Mouse (Mus musculus) heart, postnatal 14 days (tissue): ENCODE data around the gene Gm3500. TPM values are rescaled to one million over a fixed set of nuclear protein-coding genes. Genes with fewer than 3 reads are reported as not detected.
"Not testable (repeated sequence)": the region's sequence is repeated elsewhere in the genome, so short reads cannot be mapped to it uniquely, and the experiment has no call there.

ENCODE experiments used
- DNase-seq, 2 experiments: peaks; one replicate each; pipeline ENCODE4 v3.0.0; 2021 to 2022
- intact Hi-C: fragments of 180-260 bp; cut with DNase I; formaldehyde crosslinking; loops from one replicate; pipeline ENCODE4 v1.15.1; 2025
- long read RNA-seq, 2 experiments: library from polyadenylated mRNA; stranded (forward); transcript quantifications; one replicate each; pipeline ENCODE4 v2.0.0; 2021
- total RNA-seq, 2 experiments: library from RNA; stranded (reverse); gene quantifications; 2 replicates each; pipeline ENCODE4 v1.2.3; 2021

Gm3500 gene
- total RNA-seq, result not detected
- long read RNA-seq, experiment 1, result 0 reads
- long read RNA-seq, experiment 2, result 0 reads

DNA sequence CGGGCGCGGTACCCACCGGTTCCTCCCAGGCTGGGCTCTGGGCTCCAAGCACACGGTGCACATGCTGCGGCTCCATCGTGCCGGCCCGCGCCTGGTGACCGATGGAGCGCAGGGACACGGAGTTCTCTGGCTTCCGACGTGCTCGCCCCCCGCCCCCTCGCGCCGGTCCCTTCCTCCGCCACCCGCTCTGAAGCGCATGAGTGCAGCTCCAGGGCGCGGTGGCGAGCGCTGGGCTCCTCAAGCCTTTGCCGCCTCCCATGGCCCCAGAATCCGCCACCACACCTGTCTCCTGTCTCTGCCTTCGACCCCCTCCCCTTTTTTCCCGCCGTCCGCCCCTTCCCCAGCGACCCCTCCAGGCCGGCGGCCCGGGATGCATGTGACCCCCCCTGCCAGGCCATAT is at the start of gene Gm3500:
Gm3500 (minus strand) TSS at position 101 of the 400 bp plus-strand sequence.
- intact Hi-C loops, DNase-seq: not testable (repeated sequence)

GRCm38 (mm10) chr14:5334828-5335227 is 54.0 kb downstream of the Gm3500 start, which contains the start of gene Gm3542:
Gene Gm3542, minus strand, starts transcription at chr14:5334928.
- intact Hi-C loops, DNase-seq: not testable (repeated sequence)

Other genes with a start within 250 kb of the Gm3500 start
- gene Gm3317, start 224.5 kb downstream of the Gm3500 start, total RNA-seq, result not detected
- gene Gm8271, start 203.3 kb downstream of the Gm3500 start, total RNA-seq, result not detected
- gene Gm3526, start 128.5 kb downstream of the Gm3500 start, total RNA-seq, result not detected
- gene Gm3542, start 54.1 kb downstream of the Gm3500 start, total RNA-seq, result not detected
- gene Gm3194, start 66.4 kb upstream of the Gm3500 start, total RNA-seq, result 1 to 10 TPM in 1 of 2 experiments, under 1 TPM in 1; 0.98 to 1.6 TPM
- gene Gm8246, start 88.8 kb upstream of the Gm3500 start, total RNA-seq, result not detected
- not detected for gene Gm3187, start 95.2 kb upstream of the Gm3500 start, total RNA-seq
- under 1 TPM; 0.48 to 0.56 TPM for gene Gm3488, start 112.6 kb upstream of the Gm3500 start, total RNA-seq
- gene Gm3532, start 149.4 kb upstream of the Gm3500 start, total RNA-seq, result under 1 TPM in 1 of 2 experiments, not detected in 1; 0.17 TPM
- not detected for gene Gm8265, start 244.0 kb upstream of the Gm3500 start, total RNA-seq